Mouse (Mus musculus): ENCODE results near the gene Echdc2.

DNA sequence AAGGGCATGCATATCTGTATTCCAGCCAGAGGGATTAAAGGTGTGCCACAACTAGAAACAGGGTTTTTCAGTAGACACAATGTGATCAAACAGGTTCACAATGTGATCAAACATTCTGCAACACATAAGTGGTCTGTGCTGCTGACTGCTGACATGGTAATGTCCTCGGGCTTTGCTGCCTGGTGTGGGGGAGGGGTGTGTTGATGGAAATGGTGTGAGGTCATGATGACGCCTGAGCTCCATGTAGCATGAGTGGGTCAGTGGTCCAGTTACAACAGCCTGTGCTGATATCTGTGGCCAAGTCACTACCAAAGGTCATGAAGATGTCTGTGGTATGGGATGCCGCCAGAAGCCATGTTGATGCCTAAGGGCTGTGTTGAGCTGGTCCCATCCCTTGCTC lies 34.8 kb upstream of the Echdc2 start:
- TF ChIP-seq CTCF (IDR thresholded peaks at IDR 0.05; ENCODE audit: insufficient read depth, low read depth, low read length) (no peak), POLR2A (IDR thresholded peaks at IDR 0.05; ENCODE audit: insufficient read depth, low read depth, low read length) (no peak)
